Mouse (Mus musculus): ENCODE data around the gene Prkd2. TPM values are rescaled to one million over a fixed set of nuclear protein-coding genes. Genes with fewer than 3 reads are reported as not detected.
A peak's percentile ranks its signal among the peaks of the same experiment; 100 is the strongest.

Prkd2 gene
- polyA plus RNA-seq, 1 experiment from 2014 or later: 8.4 TPM

GRCm38 (mm10) chr7:16895000-16895399, 52.3 kb downstream of the Prkd2 start:
- Histone ChIP-seq H3K4me2 (peak overlapping the region; percentile 56), H3K9ac (ENCODE audit: low read depth, low read length) (no peak overlapping the region), H3K4me3 (ENCODE audit: low read depth, low read length) (0 out of 2 replicates have a peak overlapping the region, but pooled peaks have one; percentile 7), H3K27ac (ENCODE audit: low read depth, low read length) (no peak overlapping the region), H3K4me1 (replicated peaks; ENCODE audit: control insufficient read depth, insufficient read depth, low read length) (peaks cover 15% of the 10 kb centered on the region), H3K9me3 (ENCODE audit: control insufficient read depth, low read length) (no peaks in the 10 kb centered on the region), H3K36me3 (ENCODE audit: control insufficient read depth, insufficient read depth, low read length) (no peaks in the 10 kb centered on the region), H3K27me3 (replicated peaks; ENCODE audit: control insufficient read depth, insufficient read depth, low read length) (peaks cover 45% of the 10 kb centered on the region)
- ATAC-seq (replicated peaks; ENCODE audit: low FRiP score): peak; percentile 27
- peak; percentile 76 for DNase-seq (ENCODE audit: low spot score)
- under 1% methylated on average over 24 of the region's 24 CpGs for WGBS

DNA sequence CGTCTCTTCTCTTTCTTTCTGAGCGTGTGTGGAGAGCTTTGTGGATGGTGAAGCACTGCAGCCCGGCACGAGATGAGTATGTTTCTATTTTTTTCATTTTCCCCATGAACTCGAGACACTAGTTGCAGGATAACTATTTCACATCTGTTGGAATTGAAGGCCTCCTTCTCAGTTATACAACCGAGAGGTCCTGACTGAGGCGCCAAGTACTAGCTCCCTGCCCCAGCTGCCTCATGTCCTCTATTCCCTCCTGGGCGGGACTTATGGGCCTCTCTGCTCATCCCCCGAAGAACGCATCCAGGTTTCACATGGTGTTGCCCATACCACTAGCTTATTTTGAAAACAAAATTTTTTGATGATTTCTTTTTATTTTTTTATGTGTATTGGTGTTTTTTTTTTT, 52.8 kb downstream of the Prkd2 start:
- Histone ChIP-seq H3K27ac (ENCODE audit: low read depth, low read length) (no peak overlapping the region), H3K9me3 (ENCODE audit: control insufficient read depth, low read length) (no peaks in the 10 kb centered on the region), H3K4me3 (ENCODE audit: low read depth, low read length) (0 out of 2 replicates have a peak overlapping the region, but pooled peaks have one; percentile 7), H3K27me3 (replicated peaks; ENCODE audit: control insufficient read depth, insufficient read depth, low read length) (peaks cover 43% of the 10 kb centered on the region), H3K4me2 (peak overlapping the region; percentile 56), H3K9ac (ENCODE audit: low read depth, low read length) (no peak overlapping the region), H3K4me1 (replicated peaks; ENCODE audit: control insufficient read depth, insufficient read depth, low read length) (peaks cover 15% of the 10 kb centered on the region), H3K36me3 (ENCODE audit: control insufficient read depth, insufficient read depth, low read length) (no peaks in the 10 kb centered on the region)
- WGBS: 39% methylated on average over 10 of the region's 10 CpGs
- ATAC-seq (replicated peaks; ENCODE audit: low FRiP score) (no peak), DNase-seq (ENCODE audit: low spot score) (no peak)

DNA sequence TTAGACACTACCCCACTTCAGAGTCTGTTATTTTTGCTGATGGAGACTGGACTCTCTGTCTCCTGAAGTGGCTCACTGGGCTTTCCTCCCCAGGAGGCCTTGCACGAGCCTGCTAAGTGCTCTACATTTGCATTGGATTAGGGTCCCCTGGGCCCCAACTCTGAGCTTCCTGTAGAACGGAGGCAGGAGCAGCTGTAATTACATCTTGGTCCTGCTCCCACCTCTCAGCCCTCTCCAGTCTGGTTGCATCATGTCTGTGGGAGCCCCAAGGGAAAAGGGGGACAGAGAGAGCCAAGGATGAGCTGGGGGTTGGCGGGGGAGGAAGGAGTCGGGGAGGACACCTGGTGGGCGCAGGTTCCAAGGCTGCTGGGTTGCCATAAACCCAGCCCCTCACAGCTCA, 57.8 kb downstream of the Prkd2 start:
- 53% methylated on average over 5 of the region's 5 CpGs for WGBS

DNA sequence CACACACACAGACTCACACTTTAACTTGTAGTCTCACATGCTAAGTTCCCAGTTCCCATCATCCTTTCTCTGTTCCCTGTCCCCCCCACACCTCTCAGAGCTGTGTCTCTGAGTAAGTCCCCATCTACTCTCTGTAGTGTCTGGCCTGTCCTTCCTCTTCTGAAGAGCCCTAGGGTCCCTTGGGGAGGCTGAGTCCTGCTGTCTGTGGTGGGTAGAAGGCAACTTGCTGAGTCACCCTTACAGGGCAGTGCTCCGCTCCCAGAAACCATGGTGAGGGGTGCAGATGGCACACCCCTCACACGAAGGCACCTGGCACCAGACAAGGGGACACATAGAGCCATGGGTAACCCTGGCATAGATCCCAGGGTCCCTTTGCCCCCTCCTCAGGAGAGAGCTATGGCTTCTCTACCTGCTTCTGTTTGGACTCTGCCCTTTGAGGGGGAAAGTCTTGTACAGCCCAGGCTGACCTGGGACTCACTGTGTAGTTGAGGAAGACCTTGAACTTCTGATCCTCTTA, 60.8 kb downstream of the Prkd2 start:
- Histone ChIP-seq H3K4me2 (no peak overlapping the region), H3K4me3 (ENCODE audit: low read depth, low read length) (no peak overlapping the region), H3K4me1 (replicated peaks; ENCODE audit: control insufficient read depth, insufficient read depth, low read length) (peaks cover 47% of the 10 kb centered on the region), H3K9ac (ENCODE audit: low read depth, low read length) (no peak overlapping the region; the same call in 1 of the 2 replicates), H3K9me3 (ENCODE audit: control insufficient read depth, low read length) (no peaks in the 10 kb centered on the region), H3K27me3 (replicated peaks; ENCODE audit: control insufficient read depth, insufficient read depth, low read length) (peaks cover 20% of the 10 kb centered on the region), H3K36me3 (ENCODE audit: control insufficient read depth, insufficient read depth, low read length) (no peaks in the 10 kb centered on the region), H3K27ac (ENCODE audit: low read depth, low read length) (peak overlapping the region; percentile 9; the same call in 1 of the 2 replicates)
- DNase-seq (ENCODE audit: low spot score): no peak
- ATAC-seq (replicated peaks; ENCODE audit: low FRiP score): no peak
- WGBS: 44% methylated on average over 2 of the region's 2 CpGs

More for the DNA sequence above, 57.8 kb downstream of the Prkd2 start:
- Histone ChIP-seq H3K9ac (ENCODE audit: low read depth, low read length) (no peak overlapping the region), H3K4me1 (replicated peaks; ENCODE audit: control insufficient read depth, insufficient read depth, low read length) (peaks cover 25% of the 10 kb centered on the region), H3K36me3 (ENCODE audit: control insufficient read depth, insufficient read depth, low read length) (no peaks in the 10 kb centered on the region), H3K4me2 (no peak overlapping the region), H3K27me3 (replicated peaks; ENCODE audit: control insufficient read depth, insufficient read depth, low read length) (peaks cover 11% of the 10 kb centered on the region; the same call in 1 of the 2 replicates), H3K27ac (ENCODE audit: low read depth, low read length) (no peak overlapping the region), H3K4me3 (ENCODE audit: low read depth, low read length) (no peak overlapping the region), H3K9me3 (ENCODE audit: control insufficient read depth, low read length) (no peaks in the 10 kb centered on the region)
- DNase-seq (ENCODE audit: low spot score) (no peak), ATAC-seq (replicated peaks; ENCODE audit: low FRiP score) (no peak)

DNA sequence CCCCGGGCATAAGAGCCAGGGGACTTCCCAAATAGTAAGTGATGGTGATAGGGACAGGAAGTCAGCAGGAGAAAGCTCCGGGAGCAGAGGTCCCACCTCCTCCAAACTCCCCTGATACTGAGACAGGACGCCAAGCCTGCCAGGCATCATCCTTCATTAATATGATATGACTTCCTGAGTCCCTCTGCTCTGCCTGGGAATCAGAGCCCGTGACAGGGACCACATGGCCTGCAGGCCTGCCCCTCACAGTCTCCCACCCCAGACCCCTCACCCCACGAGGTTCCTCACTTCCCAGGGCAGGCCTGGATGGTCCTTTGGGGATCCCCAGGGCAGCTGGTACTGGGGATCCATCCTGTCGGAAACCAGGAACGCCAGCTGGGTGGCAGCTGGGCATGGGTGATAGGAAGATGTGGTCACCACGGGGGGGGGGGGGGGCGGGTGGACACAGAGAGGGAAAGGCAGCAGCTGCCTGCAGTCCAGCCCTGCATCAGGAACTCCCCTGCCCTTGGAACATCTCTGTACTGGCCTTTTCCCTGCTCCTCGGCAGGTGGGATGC, 61.5 kb downstream of the Prkd2 start:
- Histone ChIP-seq H3K4me1 (replicated peaks; ENCODE audit: control insufficient read depth, insufficient read depth, low read length) (peaks cover 51% of the 10 kb centered on the region), H3K4me2 (no peak overlapping the region), H3K9ac (ENCODE audit: low read depth, low read length) (no peak overlapping the region), H3K4me3 (ENCODE audit: low read depth, low read length) (no peak overlapping the region), H3K36me3 (ENCODE audit: control insufficient read depth, insufficient read depth, low read length) (no peaks in the 10 kb centered on the region), H3K27ac (ENCODE audit: low read depth, low read length) (peak overlapping the region; percentile 9; the same call in 1 of the 2 replicates), H3K27me3 (replicated peaks; ENCODE audit: control insufficient read depth, insufficient read depth, low read length) (peaks cover 19% of the 10 kb centered on the region), H3K9me3 (ENCODE audit: control insufficient read depth, low read length) (no peaks in the 10 kb centered on the region)
- DNase-seq (ENCODE audit: low spot score) (no peak), ATAC-seq (replicated peaks; ENCODE audit: low FRiP score) (no peak)
- WGBS: 37% methylated on average over 8 of the region's 10 CpGs

DNA sequence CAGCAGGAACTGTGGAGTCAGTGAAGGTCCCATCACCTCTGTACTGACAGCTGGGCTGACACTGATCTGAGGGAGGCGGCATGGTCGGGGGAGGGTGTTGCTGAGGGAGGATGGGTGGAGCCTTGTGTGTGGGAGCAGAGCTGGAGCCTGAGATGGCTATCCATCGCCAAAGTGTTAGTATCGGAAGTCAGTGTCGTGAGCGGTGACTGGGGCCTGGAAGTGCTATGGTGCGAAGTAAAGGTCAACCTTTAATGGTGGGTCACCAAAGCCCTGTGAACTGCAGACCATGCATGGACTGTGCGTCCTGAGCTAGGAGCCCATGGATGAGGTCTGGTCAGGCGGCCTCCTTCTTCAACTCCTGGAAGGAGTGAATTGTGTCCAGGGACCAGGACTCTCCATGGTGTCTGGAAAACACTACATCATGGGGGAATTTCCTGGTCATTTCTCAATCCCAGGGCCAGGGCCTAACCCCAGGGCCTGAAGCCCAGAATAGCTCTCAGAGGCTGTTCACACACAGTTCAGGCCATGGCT, 62.9 kb downstream of the Prkd2 start:
- no peak overlapping the region for H3K27ac ChIP-seq (ENCODE audit: low read depth, low read length)
- peaks cover 55% of the 10 kb centered on the region for H3K4me1 ChIP-seq (replicated peaks; ENCODE audit: control insufficient read depth, insufficient read depth, low read length)
- no peaks in the 10 kb centered on the region for H3K36me3 ChIP-seq (ENCODE audit: control insufficient read depth, insufficient read depth, low read length)
- H3K9ac ChIP-seq (ENCODE audit: low read depth, low read length): no peak overlapping the region
- H3K27me3 ChIP-seq (replicated peaks; ENCODE audit: control insufficient read depth, insufficient read depth, low read length): peaks cover 12% of the 10 kb centered on the region
- no peak for DNase-seq (ENCODE audit: low spot score)
- 0 out of 2 replicates have a peak overlapping the region, but pooled peaks have one; percentile 1 for H3K4me2 ChIP-seq
- H3K4me3 ChIP-seq (ENCODE audit: low read depth, low read length): no peak overlapping the region
- WGBS: 34% methylated on average over 9 of the region's 9 CpGs
- no peaks in the 10 kb centered on the region for H3K9me3 ChIP-seq (ENCODE audit: control insufficient read depth, low read length)
- ATAC-seq (replicated peaks; ENCODE audit: low FRiP score): peak; percentile 56

GRCm38 (mm10) chr7:16906281-16906680, 63.6 kb downstream of the Prkd2 start, which contains the start of gene Ptgir:
Gene Ptgir, plus strand, starts transcription at chr7:16906490.
- peaks cover 12% of the 10 kb centered on the region for H3K27me3 ChIP-seq (replicated peaks; ENCODE audit: control insufficient read depth, insufficient read depth, low read length)
- H3K27ac ChIP-seq (ENCODE audit: low read depth, low read length): no peak within 1 kb of the TSS
- no peaks in the 10 kb centered on the region for H3K9me3 ChIP-seq (ENCODE audit: control insufficient read depth, low read length)
- 13% methylated on average over 6 of the region's 6 CpGs for WGBS
- H3K4me1 ChIP-seq (replicated peaks; ENCODE audit: control insufficient read depth, insufficient read depth, low read length): peaks cover 55% of the 10 kb centered on the region
- H3K9ac ChIP-seq (ENCODE audit: low read depth, low read length): peak within 1 kb of the TSS; percentile 40; the same call in 1 of the 2 replicates
- ATAC-seq (replicated peaks; ENCODE audit: low FRiP score): no peak
- peak within 1 kb of the TSS; percentile 17 for H3K4me2 ChIP-seq
- no peak within 1 kb of the TSS for H3K4me3 ChIP-seq (ENCODE audit: low read depth, low read length)
- DNase-seq (ENCODE audit: low spot score): no peak
- no peaks in the 10 kb centered on the region for H3K36me3 ChIP-seq (ENCODE audit: control insufficient read depth, insufficient read depth, low read length)

GRCm38 (mm10) chr7:16906889-16907559, 64.3 kb downstream of the Prkd2 start:
- Histone ChIP-seq H3K27me3 (replicated peaks; ENCODE audit: control insufficient read depth, insufficient read depth, low read length) (peaks cover 12% of the 10 kb centered on the region), H3K9me3 (ENCODE audit: control insufficient read depth, low read length) (no peaks in the 10 kb centered on the region), H3K9ac (ENCODE audit: low read depth, low read length) (peak overlapping the region; percentile 40; the same call in 1 of the 2 replicates), H3K4me1 (replicated peaks; ENCODE audit: control insufficient read depth, insufficient read depth, low read length) (peaks cover 51% of the 10 kb centered on the region), H3K36me3 (ENCODE audit: control insufficient read depth, insufficient read depth, low read length) (no peaks in the 10 kb centered on the region), H3K4me2 (peak overlapping the region; percentile 8; the same call in 1 of the 2 replicates), H3K4me3 (ENCODE audit: low read depth, low read length) (no peak overlapping the region), H3K27ac (ENCODE audit: low read depth, low read length) (no peak overlapping the region)
- no peak for DNase-seq (ENCODE audit: low spot score)
- WGBS: 88% methylated on average over 41 of the region's 41 CpGs
- no peak for ATAC-seq (replicated peaks; ENCODE audit: low FRiP score)

Measured in liver, embryonic 11.5 days (tissue).